Mouse (Mus musculus): Measurements from ENCODE around the gene Lap3. TPM values are rescaled to one million over a fixed set of nuclear protein-coding genes. Genes with fewer than 3 reads are reported as not detected.

Gene Lap3
- polyA plus RNA-seq, 1 experiment from 2014 or later, result 67.7 TPM

GRCm38 (mm10) chr5:45496930-45497550 is 3.9 kb downstream of the Lap3 start:
- H3K4me1 ChIP-seq, result peaks cover 13% of the 10 kb centered on the region
- H3K36me3 ChIP-seq (replicated peaks), result peaks cover 49% of the 10 kb centered on the region
- WGBS, result 87% methylated on average over 12 of the region's 12 CpGs
- H3K9me3 ChIP-seq, result no peaks in the 10 kb centered on the region
- ATAC-seq (ENCODE audit: low FRiP score), result no peak
- no peak overlapping the region for H3K4me2 ChIP-seq
- no peak overlapping the region for H3K9ac ChIP-seq
- no peak overlapping the region for H3K27ac ChIP-seq
- H3K4me3 ChIP-seq (replicated peaks), result no peak overlapping the region
- H3K27me3 ChIP-seq, result 0 out of 2 replicates have a peak, but pooled peaks cover 4% of the 10 kb centered on the region

GRCm38 (mm10) chr5:45497564-45497963 is 4.4 kb downstream of the Lap3 start:
- Histone ChIP-seq H3K9me3 (no peaks in the 10 kb centered on the region), H3K4me1 (peaks cover 13% of the 10 kb centered on the region), H3K4me3 (replicated peaks) (no peak overlapping the region), H3K27ac (no peak overlapping the region), H3K36me3 (replicated peaks) (peaks cover 54% of the 10 kb centered on the region), H3K9ac (no peak overlapping the region), H3K27me3 (no peaks in the 10 kb centered on the region), H3K4me2 (no peak overlapping the region)
- WGBS, result 91% methylated on average over 5 of the region's 5 CpGs
- ATAC-seq (ENCODE audit: low FRiP score), result no peak

- Histone ChIP-seq H3K4me3 (replicated peaks) (no peak overlapping the region), H3K27me3 (no peaks in the 10 kb centered on the region), H3K36me3 (replicated peaks) (peaks cover 61% of the 10 kb centered on the region), H3K27ac (no peak overlapping the region), H3K4me1 (no peaks in the 10 kb centered on the region), H3K9ac (no peak overlapping the region), H3K9me3 (no peaks in the 10 kb centered on the region), H3K4me2 (no peak overlapping the region)
- 89% methylated on average over 7 of the region's 7 CpGs for WGBS
- no peak for ATAC-seq (ENCODE audit: low FRiP score)
These were observed 16.9 kb downstream of the Lap3 start for GRCm38 (mm10) chr5:45510071-45510470.

- Histone ChIP-seq H3K9me3 (no peaks in the 10 kb centered on the region), H3K4me2 (no peak overlapping the region), H3K36me3 (replicated peaks) (peaks cover 39% of the 10 kb centered on the region), H3K27ac (no peak overlapping the region), H3K4me3 (replicated peaks) (no peak overlapping the region), H3K27me3 (no peaks in the 10 kb centered on the region), H3K4me1 (no peaks in the 10 kb centered on the region), H3K9ac (no peak overlapping the region)
- no peak for ATAC-seq (ENCODE audit: low FRiP score)
- 90% methylated on average over 6 of the region's 6 CpGs for WGBS
These were observed 19.7 kb downstream of the Lap3 start for GRCm38 (mm10) chr5:45512908-45513307.

GRCm38 (mm10) chr5:45513511-45513910 is 20.3 kb downstream of the Lap3 start:
- H3K27me3 ChIP-seq, result no peaks in the 10 kb centered on the region
- no peaks in the 10 kb centered on the region for H3K9me3 ChIP-seq
- no peak overlapping the region for H3K4me2 ChIP-seq
- H3K36me3 ChIP-seq (replicated peaks), result peaks cover 38% of the 10 kb centered on the region
- WGBS, result 90% methylated on average over 2 of the region's 2 CpGs
- H3K27ac ChIP-seq, result no peak overlapping the region
- H3K4me3 ChIP-seq (replicated peaks), result no peak overlapping the region
- H3K4me1 ChIP-seq, result no peaks in the 10 kb centered on the region
- H3K9ac ChIP-seq, result no peak overlapping the region
- no peak for ATAC-seq (ENCODE audit: low FRiP score)

GRCm38 (mm10) chr5:45514599-45514998 is 21.4 kb downstream of the Lap3 start:
- Histone ChIP-seq H3K4me1 (no peaks in the 10 kb centered on the region), H3K36me3 (replicated peaks) (peaks cover 33% of the 10 kb centered on the region), H3K4me2 (no peak overlapping the region), H3K27me3 (no peaks in the 10 kb centered on the region), H3K9ac (no peak overlapping the region), H3K9me3 (no peaks in the 10 kb centered on the region), H3K27ac (no peak overlapping the region), H3K4me3 (replicated peaks) (no peak overlapping the region)
- ATAC-seq (ENCODE audit: low FRiP score), result no peak
- 77% methylated on average over 1 of the region's 1 CpGs for WGBS

GRCm38 (mm10) chr5:45515151-45515743 is 22.1 kb downstream of the Lap3 start:
- H3K9ac ChIP-seq, result no peak overlapping the region
- no peak overlapping the region for H3K27ac ChIP-seq
- ATAC-seq (ENCODE audit: low FRiP score), result no peak
- no peak overlapping the region for H3K4me3 ChIP-seq (replicated peaks)
- H3K36me3 ChIP-seq (replicated peaks), result peaks cover 27% of the 10 kb centered on the region
- 93% methylated on average over 10 of the region's 10 CpGs for WGBS
- no peaks in the 10 kb centered on the region for H3K9me3 ChIP-seq
- no peaks in the 10 kb centered on the region for H3K4me1 ChIP-seq
- no peaks in the 10 kb centered on the region for H3K27me3 ChIP-seq
- no peak overlapping the region for H3K4me2 ChIP-seq

GRCm38 (mm10) chr5:45519960-45520808 is 27.0 kb downstream of the Lap3 start, which contains the start of gene Med28:
Gene Med28, plus strand, starts transcription at chr5:45520229.
- Histone ChIP-seq H3K4me3 (replicated peaks) (peak within 1 kb of the TSS; percentile 89), H3K4me1 (peaks cover 15% of the 10 kb centered on the region), H3K9ac (peak within 1 kb of the TSS; percentile 84), H3K36me3 (replicated peaks) (peaks cover 19% of the 10 kb centered on the region), H3K4me2 (peak within 1 kb of the TSS; percentile 89), H3K27me3 (no peaks in the 10 kb centered on the region), H3K27ac (peak within 1 kb of the TSS; percentile 33), H3K9me3 (no peaks in the 10 kb centered on the region)
- WGBS, result 2% methylated on average over 56 of the region's 56 CpGs
- peak; percentile 97 for ATAC-seq (ENCODE audit: low FRiP score)

- ATAC-seq (ENCODE audit: low FRiP score), result peak; percentile 4; the same call in 1 of the 2 replicates
- no peak overlapping the region for H3K27ac ChIP-seq
- WGBS, result 4% methylated on average over 5 of the region's 5 CpGs
These were observed 27.6 kb downstream of the Lap3 start for GRCm38 (mm10) chr5:45520809-45521110.

GRCm38 (mm10) chr5:45521601-45522000 is 28.4 kb downstream of the Lap3 start:
- 91% methylated on average over 6 of the region's 6 CpGs for WGBS
- Histone ChIP-seq H3K9ac (no peak overlapping the region), H3K9me3 (no peaks in the 10 kb centered on the region), H3K4me1 (peaks cover 15% of the 10 kb centered on the region), H3K4me2 (peak overlapping the region; percentile 89), H3K4me3 (replicated peaks) (peak overlapping the region; percentile 89), H3K27ac (no peak overlapping the region), H3K36me3 (replicated peaks) (peaks cover 31% of the 10 kb centered on the region), H3K27me3 (no peaks in the 10 kb centered on the region)
- ATAC-seq (ENCODE audit: low FRiP score), result no peak

More at GRCm38 (mm10) chr5:45520809-45521110, 27.6 kb downstream of the Lap3 start:
- peaks cover 15% of the 10 kb centered on the region for H3K4me1 ChIP-seq
- H3K4me3 ChIP-seq (replicated peaks), result peak overlapping the region; percentile 89
- peaks cover 23% of the 10 kb centered on the region for H3K36me3 ChIP-seq (replicated peaks)
- H3K9me3 ChIP-seq, result no peaks in the 10 kb centered on the region
- H3K4me2 ChIP-seq, result peak overlapping the region; percentile 89
- peak overlapping the region; percentile 84 for H3K9ac ChIP-seq
- no peaks in the 10 kb centered on the region for H3K27me3 ChIP-seq

- ATAC-seq (ENCODE audit: low FRiP score), result no peak
- 93% methylated on average over 10 of the region's 10 CpGs for WGBS
- Histone ChIP-seq H3K9ac (no peak overlapping the region), H3K27ac (no peak overlapping the region), H3K27me3 (no peaks in the 10 kb centered on the region), H3K4me1 (peaks cover 15% of the 10 kb centered on the region), H3K4me2 (no peak overlapping the region), H3K36me3 (replicated peaks) (peaks cover 63% of the 10 kb centered on the region), H3K4me3 (replicated peaks) (no peak overlapping the region), H3K9me3 (no peaks in the 10 kb centered on the region)
These were observed 31.9 kb downstream of the Lap3 start for GRCm38 (mm10) chr5:45525101-45525500.

GRCm38 (mm10) chr5:45526338-45526737 is 33.2 kb downstream of the Lap3 start:
- 95% methylated on average over 4 of the region's 4 CpGs for WGBS
- Histone ChIP-seq H3K27me3 (no peaks in the 10 kb centered on the region), H3K4me1 (peaks cover 8% of the 10 kb centered on the region), H3K36me3 (replicated peaks) (peaks cover 67% of the 10 kb centered on the region), H3K9me3 (no peaks in the 10 kb centered on the region), H3K27ac (no peak overlapping the region), H3K4me2 (no peak overlapping the region), H3K4me3 (replicated peaks) (no peak overlapping the region), H3K9ac (no peak overlapping the region)
- no peak for ATAC-seq (ENCODE audit: low FRiP score)
